Mouse (Mus musculus) cortical plate, adult 2 months (tissue): Measurements from ENCODE around the gene Fam169b. TPM values are rescaled to one million over a fixed set of nuclear protein-coding genes. Genes with fewer than 3 reads are reported as not detected.
"Not testable (repeated sequence)": the region's sequence is repeated elsewhere in the genome, so short reads cannot be mapped to it uniquely, and the experiment has no call there.

Source experiments
- H3K27ac ChIP-seq: fragments of 200-500 bp; 2 replicates; pipeline ENCODE4 v1.5.1; 2012; ENCODE audit warnings: low read length, control low read depth, inconsistent platforms; ENCODE audit not compliant: insufficient read depth
- H3K4me1 ChIP-seq: fragments of 200-500 bp; 2 replicates; pipeline ENCODE4 v1.6.1; 2011; ENCODE audit warnings: low read length; ENCODE audit not compliant: control insufficient read depth, insufficient read depth
- H3K4me3 ChIP-seq: fragments of 200-500 bp; 2 replicates; pipeline ENCODE4 v1.5.1; 2011; ENCODE audit warnings: mild to moderate bottlenecking, low read length, control low read depth; ENCODE audit not compliant: insufficient read depth
- CTCF ChIP-seq: fragments of 200-500 bp; IDR thresholded peaks from 2 replicates; pipeline ENCODE4 v1.5.1; 2011; ENCODE audit warnings: mild to moderate bottlenecking, control low read depth, low read length; ENCODE audit not compliant: insufficient read depth; ENCODE audit errors: extremely low read depth
- POLR2A ChIP-seq: fragments of 200-500 bp; IDR thresholded peaks from 2 replicates; pipeline ENCODE4 v1.6.1; 2011; ENCODE audit warnings: mild to moderate bottlenecking, low read length, control low read depth; ENCODE audit not compliant: insufficient read depth; ENCODE audit errors: extremely low read depth
- polyA plus RNA-seq: library from polyadenylated mRNA; depleted of rRNA; stranded (reverse); fragments of >200 nt; gene quantifications from 2 replicates; pipeline ENCODE4 v1.2.3, GENCODE M21; 2012

The Fam169b gene
- polyA plus RNA-seq, 1 experiment, result 0.27 TPM

DNA sequence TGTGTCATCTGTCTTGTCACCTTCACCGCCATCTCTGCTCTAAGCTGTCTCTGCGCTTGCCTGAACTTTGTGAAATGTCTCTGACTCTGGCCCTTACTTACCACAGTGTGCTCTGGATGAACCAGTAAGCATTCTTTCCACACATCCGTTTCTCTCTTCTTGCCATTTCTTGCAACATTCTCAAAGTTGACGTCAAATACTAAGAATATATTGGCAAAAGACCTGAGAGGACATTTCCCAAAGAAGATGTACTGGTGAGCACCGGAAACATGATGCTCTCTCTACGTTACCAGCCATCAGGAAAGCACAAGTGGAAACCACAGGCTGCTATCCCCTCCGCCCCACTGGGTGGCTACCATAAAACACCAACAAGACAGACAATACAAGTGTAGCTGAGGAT lies 10.1 kb downstream of the Fam169b start:
- H3K27ac ChIP-seq, result no peak overlapping the region
- no peaks in the 10 kb centered on the region for H3K4me1 ChIP-seq
- no peak for TF ChIP-seq CTCF
- TF ChIP-seq POLR2A, result no peak
- H3K4me3 ChIP-seq, result no peak overlapping the region

DNA sequence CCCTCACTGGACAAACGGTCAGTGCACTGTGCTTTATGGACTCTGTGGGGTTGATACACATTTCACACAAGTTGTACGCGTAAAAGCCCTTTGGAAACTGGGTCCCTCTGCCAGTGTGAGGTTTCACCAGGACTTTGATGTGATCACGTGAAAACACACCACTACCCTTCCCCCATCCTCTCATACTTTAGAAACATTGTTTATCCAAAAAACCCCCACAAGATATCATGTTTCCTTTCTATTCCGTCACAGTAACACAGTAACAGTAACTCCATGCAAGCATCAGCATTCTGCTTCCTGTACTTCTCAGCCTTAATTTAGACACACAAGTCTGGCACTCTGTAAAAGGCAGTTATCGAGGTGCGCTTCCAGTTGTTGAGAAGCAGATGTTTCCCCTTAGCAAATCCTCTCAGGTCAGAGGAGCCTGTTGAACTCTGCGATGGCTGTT lies 12.2 kb downstream of the Fam169b start:
- TF ChIP-seq POLR2A (no peak), CTCF (no peak)
- no peak overlapping the region for H3K27ac ChIP-seq
- H3K4me1 ChIP-seq, result no peaks in the 10 kb centered on the region
- no peak overlapping the region for H3K4me3 ChIP-seq

DNA sequence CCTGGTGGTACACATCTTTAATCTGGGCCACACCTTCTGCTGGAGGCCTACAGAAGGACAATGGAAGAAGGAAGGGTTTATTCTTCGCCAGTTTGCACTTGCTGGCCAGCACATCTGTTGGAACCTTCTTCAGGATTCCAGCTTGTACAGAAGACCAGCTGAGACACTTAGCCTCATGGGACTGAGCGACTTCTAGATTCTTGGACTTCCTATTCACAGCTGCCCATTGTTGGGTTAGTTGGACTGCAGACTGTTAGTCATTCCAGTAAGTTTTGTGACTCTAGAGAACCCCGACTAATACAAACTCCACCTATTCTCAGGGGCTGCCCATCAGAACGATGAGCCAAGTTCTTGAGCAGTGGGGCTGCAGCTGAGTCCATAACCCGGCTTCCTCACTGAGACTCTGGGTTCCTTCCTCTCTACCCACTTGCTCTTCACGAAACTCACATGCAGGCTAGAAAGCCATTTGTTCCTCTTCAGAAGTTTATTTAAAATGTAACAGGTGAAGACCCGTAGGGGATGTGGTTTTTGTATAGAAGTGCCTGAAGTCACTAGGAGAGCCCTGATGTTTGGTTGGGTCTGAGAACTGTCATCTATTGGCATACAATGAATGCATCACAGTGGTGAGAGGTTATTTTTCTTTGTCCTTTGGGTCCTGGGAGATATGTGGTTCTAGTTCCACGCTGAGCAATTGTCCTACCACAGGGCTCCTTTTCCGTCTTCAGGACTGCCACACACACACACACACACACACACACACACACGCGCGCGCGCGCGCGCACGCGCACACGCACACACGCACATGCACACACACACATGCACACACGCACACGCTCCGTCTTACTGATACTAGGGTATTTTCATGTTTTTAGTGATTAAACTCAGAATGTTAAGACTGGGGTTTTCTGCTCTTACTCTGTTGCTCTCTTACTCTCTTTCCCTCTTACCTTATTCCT lies 13.2 kb downstream of the Fam169b start:
- H3K27ac ChIP-seq, result no peak overlapping the region
- TF ChIP-seq POLR2A, result no peak
- H3K4me3 ChIP-seq, result no peak overlapping the region
- no peaks in the 10 kb centered on the region for H3K4me1 ChIP-seq

DNA sequence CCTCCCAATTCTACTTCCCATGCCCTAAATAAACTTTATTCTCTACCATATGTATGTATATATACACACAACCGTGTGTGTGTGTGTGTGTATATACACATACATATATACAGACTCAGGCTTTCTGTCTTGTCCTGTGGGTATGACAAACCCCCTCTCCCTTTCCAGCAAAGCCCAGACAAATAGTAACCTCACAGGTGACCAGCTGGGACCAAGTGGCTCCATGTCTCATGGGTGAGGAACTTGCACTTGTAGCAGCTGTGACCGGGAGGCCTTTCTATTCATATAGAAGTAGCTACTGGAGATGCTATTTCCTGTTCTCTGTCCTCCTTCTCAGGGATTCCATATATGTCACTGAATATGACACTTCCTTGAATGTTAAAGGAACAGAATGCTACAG lies 13.9 kb downstream of the Fam169b start:
- no peak overlapping the region for H3K27ac ChIP-seq

DNA sequence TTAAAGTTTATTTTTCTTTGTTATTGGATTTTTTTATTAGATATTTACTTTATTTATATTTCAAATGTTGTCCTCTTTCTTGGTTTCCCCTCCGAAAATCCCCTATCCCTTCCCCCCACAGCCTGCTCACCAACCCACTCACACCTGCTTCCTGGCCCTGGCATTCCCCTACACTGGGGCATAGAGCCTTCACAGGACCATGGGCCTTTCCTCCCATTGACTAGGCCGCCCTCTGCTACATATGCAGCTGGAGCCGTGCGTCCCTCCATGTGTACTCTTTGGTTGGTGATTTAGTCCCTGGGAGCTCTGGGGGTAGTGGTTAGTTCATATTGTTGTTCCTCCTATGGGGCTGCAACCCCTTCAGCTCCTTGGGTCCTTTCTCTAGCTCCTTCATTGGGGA lies 14.4 kb downstream of the Fam169b start:
- H3K4me1 ChIP-seq, H3K4me3 ChIP-seq, H3K27ac ChIP-seq: not testable (repeated sequence)

More for the DNA sequence above, 13.9 kb downstream of the Fam169b start:
- Histone ChIP-seq H3K4me1 (no peaks in the 10 kb centered on the region), H3K4me3 (no peak overlapping the region)
- TF ChIP-seq CTCF (no peak), POLR2A (no peak)

DNA sequence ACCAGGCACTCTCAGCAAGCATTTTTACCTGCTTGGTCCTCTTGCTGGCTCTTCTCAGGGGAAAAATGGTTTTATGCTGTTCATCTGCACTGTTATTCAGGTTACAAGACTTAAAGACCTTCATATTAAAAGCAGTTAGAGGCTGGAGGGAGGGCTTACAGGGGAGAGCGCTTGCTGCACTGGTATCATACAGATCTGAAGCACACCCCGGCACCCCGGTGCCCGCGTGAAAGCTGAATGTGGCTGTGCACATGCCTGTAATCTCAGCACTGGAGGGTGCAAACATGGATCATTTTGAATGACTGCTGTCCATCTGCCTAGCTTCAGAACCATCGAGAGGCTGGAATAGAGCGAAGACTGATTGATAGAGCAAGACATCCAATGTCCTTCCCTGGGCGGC lies 15.4 kb downstream of the Fam169b start:
- TF ChIP-seq CTCF, result no peak
- no peak for TF ChIP-seq POLR2A
- Histone ChIP-seq H3K4me1 (no peaks in the 10 kb centered on the region), H3K4me3 (no peak overlapping the region), H3K27ac (no peak overlapping the region)

DNA sequence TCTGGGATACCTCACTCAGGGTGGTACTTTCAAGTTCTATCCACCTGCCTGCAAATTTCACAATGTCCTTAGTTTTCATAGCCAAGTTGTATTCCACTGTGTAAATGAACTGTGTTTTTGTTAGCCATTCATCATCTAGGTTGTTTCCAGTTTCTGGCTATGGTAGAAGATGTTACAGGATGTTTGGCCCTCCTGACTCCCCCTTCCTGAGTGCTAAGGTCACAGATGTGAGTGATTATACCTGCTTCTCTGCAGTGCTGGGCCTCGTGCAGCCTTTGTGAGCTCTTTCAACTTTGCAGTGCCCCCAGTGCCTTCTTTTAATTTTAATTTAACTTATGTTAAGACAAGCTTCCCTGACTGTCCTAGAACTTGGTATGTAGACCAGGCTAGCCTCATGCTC lies 18.0 kb downstream of the Fam169b start:
- H3K4me1 ChIP-seq, result no peaks in the 10 kb centered on the region
- H3K4me3 ChIP-seq, result no peak overlapping the region
- TF ChIP-seq POLR2A, result no peak
- no peak for TF ChIP-seq CTCF
- no peak overlapping the region for H3K27ac ChIP-seq

DNA sequence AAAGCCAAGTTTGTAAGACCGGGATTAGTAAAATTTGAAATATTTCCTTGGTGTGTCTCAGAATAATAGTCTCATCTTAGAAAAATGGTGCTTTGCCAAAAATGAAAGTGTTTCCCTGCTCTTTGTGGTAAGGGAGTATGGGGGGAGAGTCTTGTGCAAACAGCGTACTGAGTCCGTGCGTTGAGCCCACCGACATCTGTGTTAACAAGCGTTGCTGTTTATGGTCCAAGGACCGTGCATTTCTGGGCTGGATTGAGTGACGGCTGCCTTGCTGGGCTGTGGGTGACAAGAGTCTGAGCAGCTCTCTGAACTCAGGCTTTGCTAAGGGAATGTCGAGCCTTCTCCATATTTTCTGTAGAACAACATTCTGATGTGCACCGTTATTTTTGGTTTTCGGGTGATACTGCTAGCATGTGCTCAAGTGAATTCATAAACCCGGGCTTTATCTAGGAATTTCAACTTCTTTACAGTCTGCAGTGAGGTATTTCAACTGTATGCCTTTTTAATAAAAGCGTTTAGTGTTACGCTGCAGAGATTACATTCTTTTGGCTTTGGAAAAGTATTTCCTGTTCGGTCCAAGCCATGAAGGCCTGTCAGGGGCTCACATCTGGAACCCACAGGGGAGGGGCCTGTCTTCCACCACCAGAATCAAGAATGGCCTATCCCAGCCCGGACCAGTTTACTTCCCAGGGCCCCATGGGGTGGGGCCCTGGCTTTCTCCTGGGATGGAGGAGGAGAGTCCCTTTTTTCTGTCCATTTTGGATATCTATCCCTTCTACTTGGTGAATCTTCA lies 20.6 kb downstream of the Fam169b start:
- H3K4me1 ChIP-seq, result no peaks in the 10 kb centered on the region
- TF ChIP-seq POLR2A (no peak), CTCF (no peak)
- H3K4me3 ChIP-seq, result no peak overlapping the region
- no peak overlapping the region for H3K27ac ChIP-seq

DNA sequence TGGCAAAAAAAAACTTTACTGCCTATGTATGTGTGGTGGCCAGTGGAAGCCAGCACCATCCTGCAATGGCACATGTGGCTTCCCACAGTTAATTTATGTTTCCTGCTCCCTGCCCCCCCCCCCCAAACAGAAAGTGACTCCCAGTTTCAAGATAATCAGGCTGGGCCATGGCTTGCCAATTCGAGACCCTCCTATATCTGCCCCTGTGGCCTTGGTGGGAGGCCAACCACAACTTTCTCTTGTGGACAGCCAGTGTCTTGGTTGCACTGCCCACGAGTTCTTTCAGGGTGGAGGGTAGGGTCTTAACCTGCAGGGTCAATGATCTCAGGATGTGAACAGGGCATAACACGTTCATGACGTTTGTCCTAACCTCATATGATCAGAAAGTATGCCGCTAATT lies 22.8 kb downstream of the Fam169b start:
- H3K4me3 ChIP-seq, result no peak overlapping the region
- H3K4me1 ChIP-seq, result no peaks in the 10 kb centered on the region
- TF ChIP-seq CTCF (no peak), POLR2A (no peak)
- H3K27ac ChIP-seq, result no peak overlapping the region

DNA sequence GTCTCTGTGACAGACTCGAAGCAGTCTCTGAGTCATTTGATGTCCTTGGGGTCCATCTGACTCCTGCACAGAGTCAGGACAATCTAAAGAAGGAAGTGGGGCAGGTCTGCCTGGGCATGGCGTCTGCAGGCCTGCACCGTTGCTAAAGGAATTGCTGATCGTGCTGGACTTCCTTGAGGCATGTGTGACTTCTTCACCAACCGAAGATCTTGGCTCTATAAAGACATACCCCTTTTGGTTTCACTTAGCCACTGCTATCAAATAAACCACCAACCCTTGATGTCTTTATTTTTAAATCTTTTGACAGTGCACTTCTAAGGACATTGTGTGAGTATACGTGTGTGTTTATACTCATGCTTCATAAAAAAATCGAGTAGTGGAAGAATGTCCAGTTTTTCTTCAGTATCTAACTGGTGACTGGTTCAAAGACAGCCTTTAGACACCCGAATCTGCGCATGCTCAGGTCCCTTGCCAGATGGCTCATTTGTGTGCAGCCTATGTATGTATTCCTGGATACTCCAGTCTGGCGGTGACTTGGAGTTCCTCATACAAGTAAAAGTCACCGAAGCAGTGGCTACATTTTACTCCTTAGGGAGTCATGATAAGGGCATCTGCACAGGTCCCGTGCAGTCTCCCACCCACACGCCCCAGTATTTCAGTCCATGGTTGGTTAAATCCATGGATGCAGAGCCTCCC lies 24.9 kb downstream of the Fam169b start:
- Histone ChIP-seq H3K27ac (no peak overlapping the region), H3K4me1 (no peaks in the 10 kb centered on the region; the same call in 1 of the 2 replicates), H3K4me3 (no peak overlapping the region)
- TF ChIP-seq CTCF, result no peak
- TF ChIP-seq POLR2A, result no peak
